ENCODE assay signal across 18 mouse cellular contexts in genomic region chr12:112609031-112609430, GRCm38 (mm10). TPM values are rescaled to one million over a fixed set of nuclear protein-coding genes. Genes with fewer than 3 reads are reported as not detected.
DNase-seq lines count a peak whose midpoint lies in the region; ATAC-seq lines count a peak whose summit lies in the region.
"Had no signal": no experiment of that assay in that cellular context is flagged by ENCODE, and none has a peak within 500 bp of the region (broad histone marks: within the 10 kb centered on the region; RNA-seq: fewer than 3 reads in every experiment).

No protein-coding gene starts in this region.

- peak overlapping the region; percentile 54 for H3K27ac ChIP-seq in heart, embryonic 13.5 days (replicated peaks)
- H3K27ac ChIP-seq: embryonic facial prominence, embryonic 13.5 days; forebrain, embryonic 12.5 days; heart, adult 2 months; hindbrain, embryonic 13.5 days; hindbrain, postnatal 0 days had no signal

- no peak for DNase-seq in heart, postnatal 36 days
- peak; percentile 40 for DNase-seq in kidney, adult 11 months
- DNase-seq in kidney, postnatal 10 days: no peak
- peak; percentile 38 to 69 for DNase-seq in kidney, postnatal 25 days
- DNase-seq in kidney, adult 8-10 months: no peak
- DNase-seq: adrenal gland, adult 2 months; adrenal gland, postnatal 25 days; cerebellum, adult 18-20 months; cerebellum, adult 9-11 months; cerebellum, postnatal 36 days; gastrocnemius, postnatal 14 days; heart, adult 2 months had no signal

- H3K4me3 ChIP-seq in heart, embryonic 13.5 days: no peak overlapping the region
- H3K4me3 ChIP-seq: embryonic facial prominence, embryonic 13.5 days; forebrain, embryonic 12.5 days; heart, adult 2 months; hindbrain, embryonic 13.5 days had no signal

- WGBS in heart, embryonic 13.5 days: 71% methylated on average over 10 of the region's 10 CpGs

- peaks cover 42% of the 10 kb centered on the region for H3K36me3 ChIP-seq in heart, embryonic 13.5 days
- H3K36me3 ChIP-seq: forebrain, embryonic 12.5 days; hindbrain, embryonic 13.5 days had no signal

- H3K9ac ChIP-seq in heart, embryonic 13.5 days: peak overlapping the region; percentile 50
- H3K9ac ChIP-seq: forebrain, embryonic 12.5 days; hindbrain, embryonic 13.5 days had no signal

- no peak for ATAC-seq in heart, embryonic 13.5 days (ENCODE audit: extremely low read depth, insufficient number of reproducible peaks, low FRiP score, low TSS enrichment)
- ATAC-seq: forebrain, embryonic 16.5 days; hindbrain, postnatal 0 days had no signal

- no peak overlapping the region for H3K4me2 ChIP-seq in heart, embryonic 13.5 days
- H3K4me2 ChIP-seq: embryonic facial prominence, embryonic 13.5 days; forebrain, embryonic 12.5 days; hindbrain, embryonic 13.5 days had no signal

- intact Hi-C loops in heart, postnatal 36 days (cut with DNase I): loop anchor here (5.0 to 10.0 kb wide), 2 partner anchors 107 to 254 kb away; no protein-coding TSS in a partner anchor

- no peaks in the 10 kb centered on the region for H3K27me3 ChIP-seq in heart, embryonic 13.5 days (replicated peaks)
- H3K27me3 ChIP-seq: embryonic facial prominence, embryonic 13.5 days; forebrain, embryonic 12.5 days; hindbrain, embryonic 13.5 days had no signal

- H3K9me3 ChIP-seq in heart, embryonic 13.5 days: no peaks in the 10 kb centered on the region
- H3K9me3 ChIP-seq: embryonic facial prominence, embryonic 13.5 days; forebrain, embryonic 12.5 days; hindbrain, embryonic 13.5 days had no signal

- H3K4me1 ChIP-seq in heart, embryonic 13.5 days: peaks cover 34% of the 10 kb centered on the region

RNA-seq across cellular contexts. Expression of gene Adssl1, which starts 10.8 kb away (rescaled TPM):
- 69.3 and 83.9 TPM in 2 replicates for polyA plus RNA-seq in heart, embryonic 13.5 days (2015; fragmentation: Nextera tagmentation; extraction: Ambion mirVana)
- total RNA-seq in heart, postnatal 36 days (2021): 100 to 1,000 TPM; 162 to 165 TPM

RNA-seq across cellular contexts. Expression of gene Inf2, which starts 20.4 kb away (rescaled TPM):
- polyA plus RNA-seq in heart, embryonic 13.5 days (2015; fragmentation: Nextera tagmentation; extraction: Ambion mirVana): 3.2 TPM in 2 replicates
- total RNA-seq in heart, postnatal 36 days (2021): 10 to 100 TPM; 16.6 to 23.9 TPM

RNA-seq across cellular contexts. Expression of gene Siva1, which starts 35.4 kb away (rescaled TPM):
- 129 and 149 TPM in 2 replicates for polyA plus RNA-seq in heart, embryonic 13.5 days (2015; fragmentation: Nextera tagmentation; extraction: Ambion mirVana)
- 10 to 100 TPM; 29.4 to 31.0 TPM for total RNA-seq in heart, postnatal 36 days (2021)

Comparison
In these comparisons a context has a peak if more than half of its experiments do, and no peak if none do; other contexts are left out.
1. DNase-seq: peak in kidney, adult 11 months (single experiment) and kidney, postnatal 25 days (2 of 2); none in heart, postnatal 36 days (0 of 2), kidney, postnatal 10 days (single experiment) and kidney, adult 8-10 months (0 of 2).